Mouse (Mus musculus) cerebellum, adult 2 months (tissue): ENCODE results near the gene Krtap28-10.

ENCODE experiments used
- CTCF ChIP-seq: fragments of 200-500 bp; IDR thresholded peaks from 2 replicates; pipeline ENCODE4 v1.5.1; 2011; ENCODE audit warnings: low read depth, mild to moderate bottlenecking, control low read depth, low read length, moderate library complexity, borderline replicate concordance; ENCODE audit not compliant: insufficient read depth
- POLR2A ChIP-seq: fragments of 200-500 bp; IDR thresholded peaks from 2 replicates; pipeline ENCODE4 v1.6.1; 2011; ENCODE audit warnings: low read length, control low read depth, borderline replicate concordance; ENCODE audit not compliant: insufficient read depth

DNA sequence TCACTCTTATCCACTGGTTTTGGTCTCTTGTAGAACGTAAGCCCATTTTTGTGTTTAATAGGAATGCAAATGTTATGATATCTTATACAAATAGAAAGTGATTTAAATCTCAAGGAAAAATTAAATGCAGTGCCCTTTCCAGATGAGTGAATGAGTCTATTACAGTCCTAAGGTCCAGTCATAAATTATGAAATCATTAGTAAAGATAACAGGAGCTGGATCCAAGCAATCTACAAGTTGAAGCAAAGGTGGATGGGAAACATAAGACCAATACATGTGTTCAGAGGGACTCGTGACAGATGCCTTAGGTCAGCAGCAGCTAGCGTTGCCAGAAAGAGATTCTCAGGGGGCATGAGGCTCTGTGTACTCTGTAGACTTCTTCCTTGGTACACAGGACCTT is 50.7 kb downstream of the Krtap28-10 start:
- no peak for TF ChIP-seq CTCF
- no peak for TF ChIP-seq POLR2A
